Mouse (Mus musculus): Measurements from ENCODE around the gene Gm20219. TPM values are rescaled to one million over a fixed set of nuclear protein-coding genes. Genes with fewer than 3 reads are reported as not detected.
"Not testable (repeated sequence)": the region's sequence is repeated elsewhere in the genome, so short reads cannot be mapped to it uniquely, and the experiment has no call there.

The Gm20219 gene
- total RNA-seq, 4 experiments from 2014 or later, result 0.31 to 0.83 (median 0.40) TPM

GRCm38 (mm10) chr17:56514330-56514729 is 39.9 kb downstream of the Gm20219 start:
- DNase-seq (ENCODE audit: low spot score in 2 of 2), result no peak

DNA sequence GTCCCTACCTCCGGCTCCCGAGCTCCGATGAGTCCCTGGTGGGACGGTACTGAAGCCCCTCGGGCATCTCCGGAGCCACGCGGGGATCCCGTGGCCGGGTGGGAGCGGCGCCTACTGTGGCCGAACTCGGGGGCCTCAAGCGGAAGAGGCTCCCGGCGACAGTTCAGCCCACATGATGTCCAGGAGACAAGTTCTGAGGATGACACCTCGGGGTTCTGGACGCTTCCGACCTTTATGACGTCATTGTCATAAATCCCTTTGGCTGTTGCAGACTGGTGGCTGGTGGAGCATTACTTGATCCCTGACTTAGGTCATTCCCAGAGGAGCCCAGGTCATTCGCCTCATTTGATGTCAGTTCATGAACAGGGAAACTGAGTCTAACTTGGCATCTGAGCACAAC is 41.9 kb downstream of the Gm20219 start, which contains the start of gene Znrf4:
Gene Znrf4 (minus strand): TSS at position 122 of the 400 bp plus-strand sequence.
- DNase-seq (ENCODE audit: low spot score in 2 of 2), result no peak

- DNase-seq (ENCODE audit: low spot score in 2 of 2), result no peak
These were observed 42.5 kb downstream of the Gm20219 start for GRCm38 (mm10) chr17:56511707-56512090.

GRCm38 (mm10) chr17:56510970-56511706 is 43.0 kb downstream of the Gm20219 start:
- DNase-seq (ENCODE audit: low spot score in 2 of 2), result no peak

- DNase-seq (ENCODE audit: low spot score in 2 of 2), result no peak
These were observed 43.7 kb downstream of the Gm20219 start for GRCm38 (mm10) chr17:56510473-56510969.

DNA sequence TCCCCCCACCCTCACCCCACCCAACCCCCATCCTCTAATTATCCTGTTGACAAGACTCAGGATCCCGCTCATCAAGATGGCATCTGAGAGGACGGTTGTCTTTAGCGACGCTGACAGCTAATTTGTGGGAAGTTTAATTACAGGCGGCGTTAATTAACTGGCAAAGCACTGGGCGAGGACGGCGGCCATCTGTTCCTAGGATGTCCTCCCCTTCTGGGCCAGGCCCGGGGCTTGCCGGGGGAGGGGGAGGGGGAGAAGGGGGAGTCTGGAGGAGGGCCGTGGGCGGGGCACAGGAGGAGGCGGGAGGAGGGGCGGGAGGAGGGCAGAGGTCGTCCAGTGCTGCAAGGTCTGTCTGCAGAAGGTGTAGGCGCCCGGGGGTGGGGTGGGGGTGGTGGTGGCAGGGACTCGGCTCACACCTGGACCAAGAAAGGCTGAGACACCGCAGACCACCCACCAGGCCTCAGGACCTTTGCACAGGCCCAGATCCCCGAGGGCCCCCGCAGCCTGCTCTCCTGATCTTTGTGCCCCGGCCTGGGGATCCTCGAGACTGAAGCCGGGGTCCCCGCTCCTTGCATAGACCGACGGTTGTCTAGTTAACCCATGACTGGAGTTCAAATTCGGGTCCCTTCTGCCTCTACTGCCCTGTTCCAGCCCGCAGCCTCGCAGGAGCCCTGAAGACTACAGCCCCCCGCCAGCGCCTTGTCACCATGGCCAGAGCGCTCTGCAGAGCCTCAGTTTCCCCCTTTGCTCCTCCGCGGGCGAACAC is 44.3 kb downstream of the Gm20219 start:
- DNase-seq (ENCODE audit: low spot score in 2 of 2), result no peak

- DNase-seq (ENCODE audit: low spot score in 2 of 2), result no peak
These were observed 45.1 kb downstream of the Gm20219 start for GRCm38 (mm10) chr17:56509021-56509640.

- peak; percentile 90 to 94 for DNase-seq (ENCODE audit: low spot score in 2 of 2)
These were observed 46.8 kb downstream of the Gm20219 start for GRCm38 (mm10) chr17:56507161-56508068.

GRCm38 (mm10) chr17:56506417-56507065 is 47.6 kb downstream of the Gm20219 start:
- DNase-seq (ENCODE audit: low spot score in 2 of 2), result no peak

DNA sequence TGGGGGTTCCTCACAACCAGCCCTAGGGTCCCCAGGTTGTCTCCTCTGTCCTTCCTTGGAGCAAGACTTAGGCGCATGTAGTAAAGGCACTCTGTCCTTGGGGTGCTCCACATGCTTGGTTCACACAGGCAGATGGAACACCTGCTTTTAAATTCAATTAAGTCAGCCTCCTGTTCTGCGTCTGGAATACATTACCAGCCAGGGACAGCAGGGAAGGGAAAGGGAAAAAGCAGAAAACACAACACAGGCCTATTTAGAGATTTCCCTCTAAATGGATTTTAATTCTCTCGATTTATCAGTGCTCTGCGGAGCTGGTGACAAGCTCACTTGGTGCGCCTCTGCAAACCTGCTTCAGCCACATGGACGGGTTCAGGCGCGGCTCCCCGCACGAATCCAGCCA is 48.8 kb downstream of the Gm20219 start:
- no peak for DNase-seq (ENCODE audit: low spot score in 2 of 2)

GRCm38 (mm10) chr17:56502526-56502925 is 51.7 kb downstream of the Gm20219 start:
- no peak for DNase-seq (ENCODE audit: low spot score in 2 of 2)

GRCm38 (mm10) chr17:56501635-56502400 is 52.4 kb downstream of the Gm20219 start:
- not testable (repeated sequence) for DNase-seq (ENCODE audit: low spot score in 2 of 2)

Other genes with a start within 250 kb of the Gm20219 start
- gene Kdm4b, start 228.3 kb downstream of the Gm20219 start, total RNA-seq (2022), result 10 to 100 TPM; 22.2 to 26.4 (median 22.8) TPM
- 10 to 100 TPM; 25.5 to 38.3 (median 30.6) TPM for gene Ptprs, start 77.9 kb downstream of the Gm20219 start, total RNA-seq (2022)
- gene Znrf4, start 42.0 kb downstream of the Gm20219 start, total RNA-seq (2022), result not detected
- 10 to 100 TPM; 19.7 to 30.7 (median 25.9) TPM for gene Safb2, start 30.2 kb upstream of the Gm20219 start, total RNA-seq (2022)
- 10 to 100 TPM; 29.6 to 46.7 (median 37.6) TPM for gene Safb, start 30.4 kb upstream of the Gm20219 start, total RNA-seq (2022)
- 100 to 1,000 TPM; 119 to 142 (median 131) TPM for gene 2410015M20Rik, start 55.4 kb upstream of the Gm20219 start, total RNA-seq (2022)
- 100 to 1,000 TPM; 576 to 726 (median 610) TPM for gene Rpl36, start 59.0 kb upstream of the Gm20219 start, total RNA-seq (2022)
- 10 to 100 TPM; 63.0 to 69.4 (median 67.5) TPM for gene Lonp1, start 72.5 kb upstream of the Gm20219 start, total RNA-seq (2022)
- not detected for gene Catsperd, start 73.8 kb upstream of the Gm20219 start, total RNA-seq (2022)
- 10 to 100 TPM; 36.5 to 40.7 (median 39.7) TPM for gene Ranbp3, start 118.9 kb upstream of the Gm20219 start, total RNA-seq (2022)
- gene Ndufa11, start 163.4 kb upstream of the Gm20219 start, total RNA-seq (2022), result 100 to 1,000 TPM; 325 to 413 (median 358) TPM
- gene Vmac, start 163.6 kb upstream of the Gm20219 start, total RNA-seq (2022), result 1 to 10 TPM; 1.8 to 3.1 (median 2.4) TPM
- gene Nrtn, start 203.1 kb upstream of the Gm20219 start, total RNA-seq (2022), result 1 to 10 TPM; 1.9 to 5.0 (median 3.5) TPM
- gene Dus3l, start 210.4 kb upstream of the Gm20219 start, total RNA-seq (2022), result 10 to 100 TPM; 12.6 to 17.4 (median 15.4) TPM
- gene Prr22, start 215.9 kb upstream of the Gm20219 start, total RNA-seq (2022), result under 1 TPM in 1 of 4 experiments, not detected in 3; 0.12 TPM